Mouse (Mus musculus): ENCODE results near the gene Bhlhe40. TPM values are rescaled to one million over a fixed set of nuclear protein-coding genes. Genes with fewer than 3 reads are reported as not detected.

Gene Bhlhe40
- polyA plus RNA-seq, 1 experiment: 6.2 TPM

DNA sequence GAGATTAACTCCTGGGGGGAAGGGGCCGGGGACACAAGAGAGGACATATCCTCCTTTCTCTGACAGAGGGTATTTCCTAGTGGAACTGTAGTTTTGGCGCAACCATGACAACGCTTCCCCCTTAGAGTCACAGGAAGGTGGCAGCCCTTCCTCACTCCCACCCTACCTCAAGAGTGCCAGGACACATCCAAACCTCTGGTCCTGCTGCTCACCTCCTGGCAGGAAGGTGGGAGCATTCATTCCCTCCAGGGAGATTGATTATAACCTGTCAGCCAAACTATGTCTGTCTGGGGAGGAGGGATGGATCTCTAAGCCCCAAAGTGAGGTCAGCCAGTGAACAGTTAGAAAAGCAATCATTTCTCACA, 2.4 kb upstream of the Bhlhe40 start:
- Histone ChIP-seq H3K27me3 (ENCODE audit: control insufficient read depth, insufficient read depth, low read length) (peaks cover 3% of the 10 kb centered on the region), H3K27ac (ENCODE audit: control insufficient read depth, insufficient read depth, low read length) (no peak overlapping the region; the same call in 1 of the 2 replicates), H3K4me3 (ENCODE audit: control insufficient read depth, insufficient read depth, low read length) (no peak overlapping the region), H3K4me1 (replicated peaks; ENCODE audit: control insufficient read depth, insufficient read depth, low read length) (peaks cover 19% of the 10 kb centered on the region), H3K36me3 (ENCODE audit: control insufficient read depth, insufficient read depth, low read length) (no peaks in the 10 kb centered on the region)
- TF ChIP-seq POLR2A (IDR thresholded peaks at IDR 0.05; ENCODE audit: control insufficient read depth, extremely low read depth, insufficient read depth, low read length, poor library complexity) (no peak), CTCF (IDR thresholded peaks at IDR 0.05; ENCODE audit: borderline replicate concordance, control insufficient read depth, extremely low read depth, insufficient read depth, low read length, poor library complexity) (no peak)
- WGBS: 94% methylated on average over 3 of the region's 3 CpGs
- no peak for DNase-seq

DNA sequence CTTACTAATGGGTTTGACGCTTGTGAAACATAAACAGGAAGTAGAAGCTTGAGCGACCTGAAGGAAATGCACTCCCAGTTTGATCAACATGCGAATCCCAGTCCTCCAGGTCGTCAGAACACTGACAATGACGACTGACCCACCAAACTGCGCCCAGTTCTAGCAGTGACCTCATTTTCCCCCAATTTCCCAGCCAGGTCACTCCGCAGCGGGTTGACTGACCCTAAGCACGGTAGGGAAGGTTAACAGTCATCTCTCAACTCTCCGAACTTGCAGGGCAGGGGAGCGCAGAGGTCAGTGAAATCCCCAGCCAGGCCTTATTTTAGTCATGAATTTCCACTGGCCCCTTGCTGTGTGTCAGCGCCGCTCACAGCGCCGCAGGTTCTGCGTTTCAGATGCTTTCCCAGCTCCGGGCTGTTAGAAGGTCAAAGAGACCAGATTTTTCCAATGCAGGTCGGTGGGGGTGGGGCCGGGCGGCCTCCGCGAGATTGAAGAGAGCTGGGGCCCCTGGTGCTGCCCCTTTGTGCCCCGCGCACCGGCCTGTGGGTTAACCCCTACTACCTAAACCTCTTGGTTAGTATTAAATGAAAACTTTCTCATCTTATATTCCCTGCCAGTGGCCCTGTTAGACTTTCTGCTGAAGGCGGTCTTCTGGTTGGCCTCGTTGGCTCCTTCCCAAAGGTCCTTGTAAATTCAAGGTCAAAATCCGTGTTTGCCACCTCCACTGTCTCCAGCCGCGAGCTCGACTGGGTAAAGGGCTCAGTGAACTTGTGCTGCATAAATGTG, 1.8 kb upstream of the Bhlhe40 start:
- WGBS: 20% methylated on average over 31 of the region's 31 CpGs
- Histone ChIP-seq H3K27me3 (ENCODE audit: control insufficient read depth, insufficient read depth, low read length) (peaks cover 3% of the 10 kb centered on the region), H3K27ac (ENCODE audit: control insufficient read depth, insufficient read depth, low read length) (peak overlapping the region; percentile 64; the same call in 1 of the 2 replicates), H3K36me3 (ENCODE audit: control insufficient read depth, insufficient read depth, low read length) (no peaks in the 10 kb centered on the region), H3K4me1 (replicated peaks; ENCODE audit: control insufficient read depth, insufficient read depth, low read length) (peaks cover 19% of the 10 kb centered on the region), H3K4me3 (ENCODE audit: control insufficient read depth, insufficient read depth, low read length) (peak overlapping the region; percentile 57; the same call in 1 of the 2 replicates)
- TF ChIP-seq CTCF (IDR thresholded peaks at IDR 0.05; ENCODE audit: borderline replicate concordance, control insufficient read depth, extremely low read depth, insufficient read depth, low read length, poor library complexity): no peak
- DNase-seq: peak; percentile 8

DNA sequence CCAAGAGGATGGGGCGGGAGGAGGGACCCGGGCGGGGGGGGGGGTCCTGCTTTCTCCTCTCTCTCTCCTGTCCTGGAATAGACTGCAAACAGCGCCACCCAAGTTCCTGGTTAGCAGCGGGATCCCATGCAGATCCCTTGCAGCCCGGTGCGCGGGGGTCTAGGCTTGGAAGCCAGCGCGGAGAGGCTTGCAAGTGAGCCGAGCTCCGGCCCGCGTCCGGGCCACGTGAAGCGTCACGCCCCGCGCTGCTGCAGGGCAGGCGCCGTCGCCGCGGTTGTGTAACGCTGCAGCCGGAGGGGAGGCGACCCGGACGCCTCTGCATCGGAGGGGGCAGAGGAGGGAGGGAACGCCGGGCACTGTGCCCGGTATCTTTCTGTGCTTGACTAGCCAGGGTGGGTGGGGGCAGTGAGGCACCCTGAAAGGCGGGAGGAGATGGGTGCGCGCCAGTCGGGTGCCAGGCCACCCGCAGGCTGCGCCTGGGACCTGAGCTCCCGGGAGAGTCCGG, 1.2 kb upstream of the Bhlhe40 start:
- no peaks in the 10 kb centered on the region for H3K36me3 ChIP-seq (ENCODE audit: control insufficient read depth, insufficient read depth, low read length)
- under 1% methylated on average over 42 of the region's 42 CpGs for WGBS
- peak overlapping the region; percentile 57 for H3K4me3 ChIP-seq (ENCODE audit: control insufficient read depth, insufficient read depth, low read length)
- H3K4me1 ChIP-seq (replicated peaks; ENCODE audit: control insufficient read depth, insufficient read depth, low read length): peaks cover 19% of the 10 kb centered on the region
- peak overlapping the region; percentile 64; the same call in 1 of the 2 replicates for H3K27ac ChIP-seq (ENCODE audit: control insufficient read depth, insufficient read depth, low read length)
- H3K27me3 ChIP-seq (ENCODE audit: control insufficient read depth, insufficient read depth, low read length): peaks cover 3% of the 10 kb centered on the region
- TF ChIP-seq POLR2A (IDR thresholded peaks at IDR 0.05; ENCODE audit: control insufficient read depth, extremely low read depth, insufficient read depth, low read length, poor library complexity): no peak
- no peak for TF ChIP-seq CTCF (IDR thresholded peaks at IDR 0.05; ENCODE audit: borderline replicate concordance, control insufficient read depth, extremely low read depth, insufficient read depth, low read length, poor library complexity)
- DNase-seq: peak; percentile 51

- Histone ChIP-seq H3K4me3 (ENCODE audit: control insufficient read depth, insufficient read depth, low read length) (peak overlapping the region; percentile 57), H3K36me3 (ENCODE audit: control insufficient read depth, insufficient read depth, low read length) (no peaks in the 10 kb centered on the region), H3K4me1 (replicated peaks; ENCODE audit: control insufficient read depth, insufficient read depth, low read length) (peaks cover 19% of the 10 kb centered on the region), H3K27me3 (ENCODE audit: control insufficient read depth, insufficient read depth, low read length) (peaks cover 3% of the 10 kb centered on the region), H3K27ac (ENCODE audit: control insufficient read depth, insufficient read depth, low read length) (no peak overlapping the region)
- TF ChIP-seq POLR2A (IDR thresholded peaks at IDR 0.05; ENCODE audit: control insufficient read depth, extremely low read depth, insufficient read depth, low read length, poor library complexity) (no peak), CTCF (IDR thresholded peaks at IDR 0.05; ENCODE audit: borderline replicate concordance, control insufficient read depth, extremely low read depth, insufficient read depth, low read length, poor library complexity) (no peak)
- no peak for DNase-seq
- WGBS: 2% methylated on average over 34 of the region's 35 CpGs
Measured at GRCm38 (mm10) chr6:108659726-108660205, 663 bp upstream of the Bhlhe40 start.

DNA sequence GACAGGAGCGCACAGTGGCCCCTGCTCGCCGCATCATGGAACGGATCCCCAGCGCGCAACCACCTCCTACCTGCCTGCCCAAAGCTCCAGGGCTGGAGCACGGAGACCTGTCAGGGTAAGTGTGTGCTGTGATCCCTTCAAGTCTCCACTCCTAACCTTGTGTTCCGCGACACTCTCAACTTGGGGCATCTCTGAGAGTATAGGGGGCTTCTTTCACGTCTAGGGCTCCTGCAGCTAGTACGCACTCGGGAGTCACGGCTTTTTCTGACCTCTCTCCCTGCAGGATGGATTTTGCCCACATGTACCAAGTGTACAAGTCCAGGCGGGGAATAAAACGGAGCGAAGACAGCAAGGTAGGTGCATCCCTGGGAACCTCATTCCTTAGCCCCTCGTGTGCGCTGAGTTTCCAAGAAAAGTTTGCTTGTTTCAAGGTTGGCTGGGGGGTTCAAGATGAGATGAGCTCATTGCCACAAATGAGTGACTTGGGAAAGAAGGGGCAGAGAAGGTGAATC, 505 bp downstream of the Bhlhe40 start:
- Histone ChIP-seq H3K36me3 (ENCODE audit: control insufficient read depth, insufficient read depth, low read length) (no peaks in the 10 kb centered on the region), H3K27ac (ENCODE audit: control insufficient read depth, insufficient read depth, low read length) (no peak overlapping the region), H3K4me3 (ENCODE audit: control insufficient read depth, insufficient read depth, low read length) (peak overlapping the region; percentile 48), H3K4me1 (replicated peaks; ENCODE audit: control insufficient read depth, insufficient read depth, low read length) (peaks cover 19% of the 10 kb centered on the region), H3K27me3 (ENCODE audit: control insufficient read depth, insufficient read depth, low read length) (peaks cover 3% of the 10 kb centered on the region)
- peak; percentile 6 for DNase-seq
- TF ChIP-seq CTCF (IDR thresholded peaks at IDR 0.05; ENCODE audit: borderline replicate concordance, control insufficient read depth, extremely low read depth, insufficient read depth, low read length, poor library complexity) (peak; percentile 27; the same call in 1 of the 2 replicates), POLR2A (IDR thresholded peaks at IDR 0.05; ENCODE audit: control insufficient read depth, extremely low read depth, insufficient read depth, low read length, poor library complexity) (no peak)
- WGBS: 2% methylated on average over 18 of the region's 18 CpGs

GRCm38 (mm10) chr6:108661412-108661811, 983 bp downstream of the Bhlhe40 start:
- Histone ChIP-seq H3K4me1 (replicated peaks; ENCODE audit: control insufficient read depth, insufficient read depth, low read length) (peaks cover 19% of the 10 kb centered on the region), H3K27me3 (ENCODE audit: control insufficient read depth, insufficient read depth, low read length) (peaks cover 3% of the 10 kb centered on the region), H3K36me3 (ENCODE audit: control insufficient read depth, insufficient read depth, low read length) (no peaks in the 10 kb centered on the region), H3K27ac (ENCODE audit: control insufficient read depth, insufficient read depth, low read length) (no peak overlapping the region), H3K4me3 (ENCODE audit: control insufficient read depth, insufficient read depth, low read length) (peak overlapping the region; percentile 48)
- DNase-seq: peak; percentile 79
- under 1% methylated on average over 17 of the region's 17 CpGs for WGBS
- TF ChIP-seq POLR2A (IDR thresholded peaks at IDR 0.05; ENCODE audit: control insufficient read depth, extremely low read depth, insufficient read depth, low read length, poor library complexity) (no peak), CTCF (IDR thresholded peaks at IDR 0.05; ENCODE audit: borderline replicate concordance, control insufficient read depth, extremely low read depth, insufficient read depth, low read length, poor library complexity) (peak; percentile 93)
